Mouse (Mus musculus) thymus, adult 2 months (tissue): ENCODE measurements around the gene Dab2ip.

Experiments
- CTCF ChIP-seq: fragments of 200-500 bp; IDR thresholded peaks from 2 replicates; pipeline ENCODE4 v1.5.1; 2012; ENCODE audit warnings: mild to moderate bottlenecking, control low read depth, low read length, moderate library complexity, borderline replicate concordance; ENCODE audit not compliant: control insufficient read depth, poor library complexity, insufficient read depth; ENCODE audit errors: extremely low read depth
- POLR2A ChIP-seq: fragments of 200-500 bp; IDR thresholded peaks from 2 replicates; pipeline ENCODE4 v1.6.1; 2012; ENCODE audit warnings: mild to moderate bottlenecking, low read length, control low read depth, moderate library complexity; ENCODE audit not compliant: control insufficient read depth, poor library complexity, insufficient read depth; ENCODE audit errors: extremely low read depth

- TF ChIP-seq POLR2A (no peak), CTCF (no peak)
Measured at GRCm38 (mm10) chr2:35729077-35730065, 171.3 kb downstream of the Dab2ip start.
